Mouse (Mus musculus): Measurements from ENCODE around the gene Amtn. TPM values are rescaled to one million over a fixed set of nuclear protein-coding genes. Genes with fewer than 3 reads are reported as not detected.
"Not testable (repeated sequence)": the region's sequence is repeated elsewhere in the genome, so short reads cannot be mapped to it uniquely, and the experiment has no call there.

The Amtn gene
- polyA plus RNA-seq, 1 experiment from 2014 or later: not detected

DNA sequence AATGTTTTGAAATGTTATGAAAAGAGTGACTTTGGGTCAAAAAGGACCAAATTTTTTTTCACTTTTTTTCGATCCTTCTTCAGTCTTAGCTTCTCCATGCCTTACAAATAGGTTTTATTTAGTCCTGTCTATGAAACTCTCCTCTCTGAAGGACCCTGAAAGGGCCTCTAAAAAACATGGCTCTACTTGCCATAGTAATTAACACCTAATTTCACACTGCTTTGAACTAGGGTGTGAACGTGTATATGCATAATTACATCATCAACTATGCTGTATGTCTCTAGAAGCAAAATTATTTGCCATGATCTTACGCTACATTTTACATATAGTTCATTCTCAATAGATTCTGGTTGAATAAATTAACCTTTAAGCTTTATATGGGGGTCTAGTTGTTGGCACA lies 25.6 kb downstream of the Amtn start:
- no peaks in the 10 kb centered on the region for H3K9me3 ChIP-seq (replicated peaks; ENCODE audit: control insufficient read depth, low read length, poor library complexity, severe bottlenecking)
- no peak for ATAC-seq
- no peak overlapping the region for H3K4me3 ChIP-seq (ENCODE audit: low read depth, low read length)
- H3K4me1 ChIP-seq (ENCODE audit: control insufficient read depth, insufficient read depth, low read length): no peaks in the 10 kb centered on the region
- H3K4me2 ChIP-seq (ENCODE audit: low read length): no peak overlapping the region
- no peak overlapping the region for H3K27ac ChIP-seq (ENCODE audit: low read length)
- H3K27me3 ChIP-seq (ENCODE audit: control insufficient read depth, insufficient read depth, low read depth, low read length): no peaks in the 10 kb centered on the region
- no peaks in the 10 kb centered on the region for H3K36me3 ChIP-seq (ENCODE audit: control insufficient read depth, insufficient read depth, low read length)
- WGBS: 84% methylated on average over 3 of the region's 3 CpGs
- H3K9ac ChIP-seq (ENCODE audit: low read depth, low read length): no peak overlapping the region

DNA sequence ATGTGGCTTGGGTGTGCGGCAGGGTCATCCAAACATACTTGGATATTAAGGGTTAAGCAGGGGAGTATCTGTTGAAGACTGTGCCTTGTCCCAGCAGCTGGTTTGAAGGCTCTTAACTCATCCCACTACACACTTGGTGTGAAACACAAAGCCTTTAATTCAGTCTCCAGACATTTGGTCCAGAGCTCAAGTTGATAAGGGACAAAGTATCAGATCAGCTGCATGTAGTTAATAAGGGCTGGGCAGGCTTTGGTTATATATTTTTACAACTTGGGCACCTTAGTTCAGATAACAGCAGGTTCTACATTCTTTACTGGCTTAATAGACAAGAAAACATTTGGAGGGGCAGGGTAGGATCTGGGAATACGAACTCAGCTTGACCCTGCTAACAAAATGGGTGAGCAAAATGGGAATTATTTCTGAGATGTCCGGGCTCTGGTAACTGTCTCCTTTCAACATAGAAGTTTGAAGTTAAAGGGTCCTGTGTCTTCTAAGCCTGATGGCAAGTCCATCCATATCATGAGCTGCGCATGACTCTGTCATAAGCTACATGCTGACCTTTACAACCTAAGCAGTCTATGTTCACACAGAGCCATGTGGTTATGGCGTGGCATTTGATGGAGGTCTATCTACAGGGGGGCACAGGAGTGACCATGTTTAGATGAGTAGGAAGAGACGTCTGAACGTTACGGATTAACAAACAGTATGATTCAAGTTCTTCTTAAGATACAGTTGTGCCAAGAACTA lies 44.6 kb downstream of the Amtn start:
- Histone ChIP-seq H3K4me3 (ENCODE audit: low read depth, low read length) (no peak overlapping the region), H3K36me3 (ENCODE audit: control insufficient read depth, insufficient read depth, low read length) (no peaks in the 10 kb centered on the region), H3K27me3 (ENCODE audit: control insufficient read depth, insufficient read depth, low read depth, low read length) (no peaks in the 10 kb centered on the region), H3K9ac (ENCODE audit: low read depth, low read length) (no peak overlapping the region), H3K27ac (ENCODE audit: low read length) (no peak overlapping the region), H3K4me1 (ENCODE audit: control insufficient read depth, insufficient read depth, low read length) (no peaks in the 10 kb centered on the region), H3K9me3 (replicated peaks; ENCODE audit: control insufficient read depth, low read length, poor library complexity, severe bottlenecking) (no peaks in the 10 kb centered on the region), H3K4me2 (ENCODE audit: low read length) (no peak overlapping the region)
- ATAC-seq: no peak
- WGBS: 94% methylated on average over 8 of the region's 8 CpGs

DNA sequence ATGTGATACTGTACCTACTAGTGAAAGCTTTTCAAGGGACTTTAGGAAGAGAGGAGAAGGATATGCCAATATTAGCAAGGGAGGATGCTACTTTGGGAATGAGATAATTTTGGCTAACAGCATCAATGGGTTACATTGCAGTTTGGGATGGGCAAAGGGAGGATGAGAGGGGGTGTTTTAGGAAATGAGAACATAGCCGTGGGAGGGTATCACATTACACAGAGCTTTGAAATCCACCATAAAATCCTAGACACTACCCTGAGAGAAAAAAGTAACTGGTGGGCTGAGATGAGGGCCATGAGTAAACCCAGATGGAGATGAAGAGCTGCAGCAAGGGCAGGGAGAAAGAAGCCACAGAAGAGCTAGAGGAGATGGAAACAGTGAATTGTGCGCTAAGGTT lies 49.0 kb downstream of the Amtn start:
- not testable (repeated sequence) for H3K4me1 ChIP-seq (ENCODE audit: control insufficient read depth, insufficient read depth, low read length); H3K27me3 ChIP-seq (ENCODE audit: control insufficient read depth, insufficient read depth, low read depth, low read length); H3K36me3 ChIP-seq (ENCODE audit: control insufficient read depth, insufficient read depth, low read length); ATAC-seq; H3K4me3 ChIP-seq (ENCODE audit: low read depth, low read length); H3K27ac ChIP-seq (ENCODE audit: low read length); H3K9ac ChIP-seq (ENCODE audit: low read depth, low read length); H3K9me3 ChIP-seq (replicated peaks; ENCODE audit: control insufficient read depth, low read length, poor library complexity, severe bottlenecking); H3K4me2 ChIP-seq (ENCODE audit: low read length)
- WGBS: 74% methylated on average over 2 of the region's 2 CpGs

DNA sequence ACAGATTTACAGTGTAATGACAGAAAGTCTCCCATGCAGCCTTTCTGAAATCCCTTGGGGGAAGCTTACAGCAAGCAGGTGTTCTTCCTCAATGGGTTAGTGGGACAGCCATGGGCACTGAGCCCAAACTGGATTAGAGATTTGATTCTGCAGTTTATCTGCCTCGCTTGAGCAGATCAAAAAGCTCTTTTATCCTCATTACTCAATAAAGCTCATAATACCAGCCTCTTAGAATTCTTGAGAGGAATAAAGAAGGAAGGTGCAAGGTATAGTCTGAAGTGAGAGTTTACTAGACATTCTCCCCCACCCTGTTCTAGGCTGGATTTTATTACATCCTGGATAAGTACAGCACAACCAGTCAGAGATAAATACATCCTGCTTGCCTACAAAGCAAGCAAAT lies 50.8 kb downstream of the Amtn start:
- Histone ChIP-seq H3K9me3 (replicated peaks; ENCODE audit: control insufficient read depth, low read length, poor library complexity, severe bottlenecking) (no peaks in the 10 kb centered on the region), H3K36me3 (ENCODE audit: control insufficient read depth, insufficient read depth, low read length) (no peaks in the 10 kb centered on the region), H3K4me3 (ENCODE audit: low read depth, low read length) (no peak overlapping the region), H3K27ac (ENCODE audit: low read length) (no peak overlapping the region), H3K27me3 (ENCODE audit: control insufficient read depth, insufficient read depth, low read depth, low read length) (no peaks in the 10 kb centered on the region), H3K4me2 (ENCODE audit: low read length) (no peak overlapping the region), H3K4me1 (ENCODE audit: control insufficient read depth, insufficient read depth, low read length) (no peaks in the 10 kb centered on the region), H3K9ac (ENCODE audit: low read depth, low read length) (no peak overlapping the region)
- 0 out of 2 replicates have a peak, but pooled peaks have one; percentile 21 for ATAC-seq
- 24% methylated on average over 1 of the region's 1 CpGs for WGBS

Other genes with a start within 250 kb of the Amtn start
- gene Gm11115, start 222.0 kb upstream of the Amtn start, polyA plus RNA-seq (2015; fragmentation: Nextera tagmentation; extraction: Ambion mirVana): not detected in 2 replicates
- gene Gm7714, start 107.2 kb upstream of the Amtn start, polyA plus RNA-seq (2015; fragmentation: Nextera tagmentation; extraction: Ambion mirVana): not detected in 2 replicates
- gene Prol1, start 58.8 kb upstream of the Amtn start, polyA plus RNA-seq (2015; fragmentation: Nextera tagmentation; extraction: Ambion mirVana): not detected in 2 replicates
- not detected in 2 replicates for gene Ambn, start 79.9 kb downstream of the Amtn start, polyA plus RNA-seq (2015; fragmentation: Nextera tagmentation; extraction: Ambion mirVana)
- not detected in 2 replicates for gene Enam, start 111.9 kb downstream of the Amtn start, polyA plus RNA-seq (2015; fragmentation: Nextera tagmentation; extraction: Ambion mirVana)
- 0.20 and 0.44 TPM in 2 replicates for gene Jchain, start 151.8 kb downstream of the Amtn start, polyA plus RNA-seq (2015; fragmentation: Nextera tagmentation; extraction: Ambion mirVana)
- 48.3 and 49.8 TPM in 2 replicates for gene Utp3, start 178.4 kb downstream of the Amtn start, polyA plus RNA-seq (2015; fragmentation: Nextera tagmentation; extraction: Ambion mirVana)
- 307 and 339 TPM in 2 replicates for gene Rufy3, start 188.9 kb downstream of the Amtn start, polyA plus RNA-seq (2015; fragmentation: Nextera tagmentation; extraction: Ambion mirVana)